Mouse (Mus musculus): ENCODE measurements around the gene Rack1. TPM values are rescaled to one million over a fixed set of nuclear protein-coding genes. Genes with fewer than 3 reads are reported as not detected.
"Not testable (repeated sequence)": the region's sequence is repeated elsewhere in the genome, so short reads cannot be mapped to it uniquely, and the experiment has no call there.

The Rack1 gene
- polyA plus RNA-seq, 1 experiment from 2014 or later, result 351 TPM

GRCm38 (mm10) chr11:48789973-48790823 lies 9.9 kb upstream of the Rack1 start:
- H3K9ac ChIP-seq (ENCODE audit: low read depth, low read length), result 0 out of 2 replicates have a peak overlapping the region, but pooled peaks have one; percentile 38
- peak overlapping the region; percentile 19; the same call in 1 of the 2 replicates for H3K4me3 ChIP-seq (ENCODE audit: low read depth, low read length)
- WGBS, result 18% methylated on average over 20 of the region's 20 CpGs
- H3K36me3 ChIP-seq (ENCODE audit: control insufficient read depth, insufficient read depth, low read length), result no peaks in the 10 kb centered on the region
- no peaks in the 10 kb centered on the region for H3K9me3 ChIP-seq (replicated peaks; ENCODE audit: control insufficient read depth, low read length, poor library complexity, severe bottlenecking)
- peak; percentile 68 for ATAC-seq
- no peak overlapping the region for H3K27ac ChIP-seq (ENCODE audit: low read length)
- peak overlapping the region; percentile 52 for H3K4me2 ChIP-seq (ENCODE audit: low read length)
- H3K27me3 ChIP-seq (ENCODE audit: control insufficient read depth, insufficient read depth, low read depth, low read length), result no peaks in the 10 kb centered on the region
- H3K4me1 ChIP-seq (ENCODE audit: control insufficient read depth, insufficient read depth, low read length), result peaks cover 3% of the 10 kb centered on the region; the same call in 1 of the 2 replicates

GRCm38 (mm10) chr11:48790946-48791345 lies 9.2 kb upstream of the Rack1 start:
- Histone ChIP-seq H3K36me3 (ENCODE audit: control insufficient read depth, insufficient read depth, low read length) (no peaks in the 10 kb centered on the region), H3K27me3 (ENCODE audit: control insufficient read depth, insufficient read depth, low read depth, low read length) (no peaks in the 10 kb centered on the region), H3K4me2 (ENCODE audit: low read length) (no peak overlapping the region), H3K4me1 (ENCODE audit: control insufficient read depth, insufficient read depth, low read length) (peaks cover 3% of the 10 kb centered on the region; the same call in 1 of the 2 replicates), H3K4me3 (ENCODE audit: low read depth, low read length) (no peak overlapping the region), H3K9ac (ENCODE audit: low read depth, low read length) (no peak overlapping the region), H3K27ac (ENCODE audit: low read length) (no peak overlapping the region), H3K9me3 (replicated peaks; ENCODE audit: control insufficient read depth, low read length, poor library complexity, severe bottlenecking) (no peaks in the 10 kb centered on the region)
- no peak for ATAC-seq
- WGBS, result 70% methylated on average over 8 of the region's 8 CpGs

GRCm38 (mm10) chr11:48791894-48792293 lies 8.2 kb upstream of the Rack1 start:
- H3K27ac ChIP-seq (ENCODE audit: low read length); H3K4me2 ChIP-seq (ENCODE audit: low read length); H3K27me3 ChIP-seq (ENCODE audit: control insufficient read depth, insufficient read depth, low read depth, low read length); H3K36me3 ChIP-seq (ENCODE audit: control insufficient read depth, insufficient read depth, low read length); H3K4me3 ChIP-seq (ENCODE audit: low read depth, low read length); ATAC-seq; H3K9ac ChIP-seq (ENCODE audit: low read depth, low read length); H3K9me3 ChIP-seq (replicated peaks; ENCODE audit: control insufficient read depth, low read length, poor library complexity, severe bottlenecking); H3K4me1 ChIP-seq (ENCODE audit: control insufficient read depth, insufficient read depth, low read length): not testable (repeated sequence)
- 88% methylated on average over 9 of the region's 9 CpGs for WGBS

GRCm38 (mm10) chr11:48793184-48793583 lies 6.9 kb upstream of the Rack1 start:
- Histone ChIP-seq H3K27ac (ENCODE audit: low read length) (no peak overlapping the region), H3K4me3 (ENCODE audit: low read depth, low read length) (no peak overlapping the region), H3K9me3 (replicated peaks; ENCODE audit: control insufficient read depth, low read length, poor library complexity, severe bottlenecking) (no peaks in the 10 kb centered on the region), H3K4me1 (ENCODE audit: control insufficient read depth, insufficient read depth, low read length) (peaks cover 5% of the 10 kb centered on the region), H3K36me3 (ENCODE audit: control insufficient read depth, insufficient read depth, low read length) (no peaks in the 10 kb centered on the region), H3K4me2 (ENCODE audit: low read length) (no peak overlapping the region), H3K9ac (ENCODE audit: low read depth, low read length) (no peak overlapping the region), H3K27me3 (ENCODE audit: control insufficient read depth, insufficient read depth, low read depth, low read length) (no peaks in the 10 kb centered on the region)
- 95% methylated on average over 3 of the region's 3 CpGs for WGBS
- ATAC-seq, result no peak

- ATAC-seq, result no peak
- H3K9me3 ChIP-seq (replicated peaks; ENCODE audit: control insufficient read depth, low read length, poor library complexity, severe bottlenecking), result no peaks in the 10 kb centered on the region
- H3K27me3 ChIP-seq (ENCODE audit: control insufficient read depth, insufficient read depth, low read depth, low read length), result no peaks in the 10 kb centered on the region
- peaks cover 15% of the 10 kb centered on the region for H3K4me1 ChIP-seq (ENCODE audit: control insufficient read depth, insufficient read depth, low read length)
- no peaks in the 10 kb centered on the region for H3K36me3 ChIP-seq (ENCODE audit: control insufficient read depth, insufficient read depth, low read length)
- H3K9ac ChIP-seq (ENCODE audit: low read depth, low read length), result no peak overlapping the region
- H3K4me2 ChIP-seq (ENCODE audit: low read length), result no peak overlapping the region
- WGBS, result 94% methylated on average over 7 of the region's 7 CpGs
- no peak overlapping the region for H3K4me3 ChIP-seq (ENCODE audit: low read depth, low read length)
- H3K27ac ChIP-seq (ENCODE audit: low read length), result no peak overlapping the region
Measured at GRCm38 (mm10) chr11:48795221-48795620, 4.9 kb upstream of the Rack1 start.

GRCm38 (mm10) chr11:48796290-48796689 lies 3.8 kb upstream of the Rack1 start:
- ATAC-seq, result no peak
- H3K9me3 ChIP-seq (replicated peaks; ENCODE audit: control insufficient read depth, low read length, poor library complexity, severe bottlenecking), result no peaks in the 10 kb centered on the region
- H3K27ac ChIP-seq (ENCODE audit: low read length), result no peak overlapping the region
- H3K4me1 ChIP-seq (ENCODE audit: control insufficient read depth, insufficient read depth, low read length), result peaks cover 19% of the 10 kb centered on the region
- no peak overlapping the region for H3K4me3 ChIP-seq (ENCODE audit: low read depth, low read length)
- H3K36me3 ChIP-seq (ENCODE audit: control insufficient read depth, insufficient read depth, low read length), result no peaks in the 10 kb centered on the region
- WGBS, result 84% methylated on average over 4 of the region's 4 CpGs
- no peak overlapping the region for H3K4me2 ChIP-seq (ENCODE audit: low read length)
- H3K27me3 ChIP-seq (ENCODE audit: control insufficient read depth, insufficient read depth, low read depth, low read length), result no peaks in the 10 kb centered on the region
- no peak overlapping the region for H3K9ac ChIP-seq (ENCODE audit: low read depth, low read length)

- 92% methylated on average over 5 of the region's 5 CpGs for WGBS
- H3K9ac ChIP-seq (ENCODE audit: low read depth, low read length), result no peak overlapping the region
- no peaks in the 10 kb centered on the region for H3K27me3 ChIP-seq (ENCODE audit: control insufficient read depth, insufficient read depth, low read depth, low read length)
- ATAC-seq, result no peak
- H3K9me3 ChIP-seq (replicated peaks; ENCODE audit: control insufficient read depth, low read length, poor library complexity, severe bottlenecking), result no peaks in the 10 kb centered on the region
- no peak overlapping the region for H3K4me3 ChIP-seq (ENCODE audit: low read depth, low read length)
- no peak overlapping the region for H3K4me2 ChIP-seq (ENCODE audit: low read length)
- H3K4me1 ChIP-seq (ENCODE audit: control insufficient read depth, insufficient read depth, low read length), result peaks cover 29% of the 10 kb centered on the region
- H3K27ac ChIP-seq (ENCODE audit: low read length), result no peak overlapping the region
- 0 out of 2 replicates have a peak, but pooled peaks cover 2% of the 10 kb centered on the region for H3K36me3 ChIP-seq (ENCODE audit: control insufficient read depth, insufficient read depth, low read length)
Measured at GRCm38 (mm10) chr11:48797287-48797686, 2.8 kb upstream of the Rack1 start.

GRCm38 (mm10) chr11:48798308-48798707 lies 1.8 kb upstream of the Rack1 start:
- Histone ChIP-seq H3K27ac (ENCODE audit: low read length) (no peak overlapping the region), H3K4me1 (ENCODE audit: control insufficient read depth, insufficient read depth, low read length) (peaks cover 32% of the 10 kb centered on the region), H3K9ac (ENCODE audit: low read depth, low read length) (peak overlapping the region; percentile 22; the same call in 1 of the 2 replicates), H3K4me3 (ENCODE audit: low read depth, low read length) (no peak overlapping the region), H3K4me2 (ENCODE audit: low read length) (peak overlapping the region; percentile 83), H3K9me3 (replicated peaks; ENCODE audit: control insufficient read depth, low read length, poor library complexity, severe bottlenecking) (no peaks in the 10 kb centered on the region), H3K27me3 (ENCODE audit: control insufficient read depth, insufficient read depth, low read depth, low read length) (no peaks in the 10 kb centered on the region), H3K36me3 (ENCODE audit: control insufficient read depth, insufficient read depth, low read length) (0 out of 2 replicates have a peak, but pooled peaks cover 3% of the 10 kb centered on the region)
- WGBS, result 80% methylated on average over 7 of the region's 7 CpGs
- ATAC-seq, result no peak

Data from midbrain, embryonic 16.5 days (tissue).